Mouse (Mus musculus) kidney, embryonic 14.5 days (tissue): ENCODE results near the gene Pde10a. TPM values are rescaled to one million over a fixed set of nuclear protein-coding genes. Genes with fewer than 3 reads are reported as not detected.

ENCODE experiments used
- ATAC-seq: fragments of 200-750 bp; cut with Nextera tagmentation; 2 replicates; pipeline ENCODE4 v1.8.0; 2017; ENCODE audit warnings: moderate number of reproducible peaks, mild to moderate bottlenecking, moderate TSS enrichment, moderate library complexity; ENCODE audit not compliant: low FRiP score, low TSS enrichment
- H3K27ac ChIP-seq: fragments of 300-500 bp; sonication (generic); 2 replicates; pipeline ENCODE4 v1.5.1; 2014; ENCODE audit warnings: low read depth, mild to moderate bottlenecking, low read length, moderate library complexity, mixed read lengths
- H3K27me3 ChIP-seq: fragments of 300-500 bp; sonication (generic); 2 replicates; pipeline ENCODE4 v1.6.1; 2014; ENCODE audit warnings: mild to moderate bottlenecking, low read length; ENCODE audit not compliant: control insufficient read depth, insufficient read depth
- H3K36me3 ChIP-seq: fragments of 300-500 bp; sonication (generic); 2 replicates; pipeline ENCODE4 v1.6.1; 2014; ENCODE audit warnings: low read length, mixed read lengths; ENCODE audit not compliant: control insufficient read depth, insufficient read depth
- H3K4me1 ChIP-seq: fragments of 300-500 bp; sonication (generic); 2 replicates; pipeline ENCODE4 v1.6.1; 2014; ENCODE audit warnings: low read length, mixed read lengths; ENCODE audit not compliant: control insufficient read depth, insufficient read depth
- H3K4me2 ChIP-seq: fragments of 300-500 bp; sonication (generic); replicated peaks from 2 replicates; pipeline ENCODE4 v1.6.1; 2014; ENCODE audit warnings: low read depth, mild to moderate bottlenecking, low read length
- H3K4me3 ChIP-seq: fragments of 300-500 bp; sonication (generic); 2 replicates; pipeline ENCODE4 v1.5.1; 2014; ENCODE audit warnings: mild to moderate bottlenecking, low read length
- H3K9ac ChIP-seq: fragments of 300-500 bp; sonication (generic); 2 replicates; pipeline ENCODE4 v1.6.1; 2014; ENCODE audit warnings: low read depth, mild to moderate bottlenecking, low read length, moderate library complexity
- H3K9me3 ChIP-seq: fragments of 300-500 bp; sonication (generic); 2 replicates; pipeline ENCODE4 v1.6.1; 2016; ENCODE audit warnings: low read length; ENCODE audit not compliant: control insufficient read depth
- WGBS: fragments of 180-500 bp; shearing (Covaris S2); extraction: QIAGEN DNeasy Blood & Tissue Kit; methylation state at CpG from one replicate; pipeline ENCODE4 v1.1.7; 2014; 5-methylcytosine and 5-hydroxymethylcytosine counted together
- polyA plus RNA-seq: library from polyadenylated mRNA; unstranded; fragments of >200 nt; fragmentation: Nextera tagmentation; extraction: Ambion mirVana; gene quantifications from 2 replicates; pipeline ENCODE4 v1.2.1, GENCODE M21; 2014

Gene Pde10a
- polyA plus RNA-seq, 1 experiment from 2014 or later, result 2.3 TPM

- Histone ChIP-seq H3K27me3 (no peaks in the 10 kb centered on the region), H3K4me3 (no peak overlapping the region), H3K4me1 (no peaks in the 10 kb centered on the region), H3K9ac (no peak overlapping the region), H3K9me3 (no peaks in the 10 kb centered on the region), H3K4me2 (no peak overlapping the region), H3K27ac (no peak overlapping the region), H3K36me3 (no peaks in the 10 kb centered on the region)
- 88% methylated on average over 1 of the region's 1 CpGs for WGBS
- ATAC-seq, result no peak
Measured at GRCm38 (mm10) chr17:8878056-8878455, 352.9 kb downstream of the Pde10a start.

- no peak overlapping the region for H3K9ac ChIP-seq
- H3K4me1 ChIP-seq, result no peaks in the 10 kb centered on the region
- no peak overlapping the region for H3K27ac ChIP-seq
- no peaks in the 10 kb centered on the region for H3K9me3 ChIP-seq
- H3K4me3 ChIP-seq, result no peak overlapping the region
- ATAC-seq, result no peak
- WGBS, result 84% methylated on average over 6 of the region's 6 CpGs
- no peaks in the 10 kb centered on the region for H3K27me3 ChIP-seq
- H3K36me3 ChIP-seq, result no peaks in the 10 kb centered on the region
- H3K4me2 ChIP-seq, result no peak overlapping the region
Measured at GRCm38 (mm10) chr17:8881711-8882110, 356.5 kb downstream of the Pde10a start.

GRCm38 (mm10) chr17:8884691-8885090 is 359.5 kb downstream of the Pde10a start:
- 92% methylated on average over 5 of the region's 5 CpGs for WGBS
- H3K9me3 ChIP-seq, result no peaks in the 10 kb centered on the region
- no peak overlapping the region for H3K4me3 ChIP-seq
- H3K9ac ChIP-seq, result no peak overlapping the region
- ATAC-seq, result no peak
- H3K27me3 ChIP-seq, result no peaks in the 10 kb centered on the region
- H3K4me2 ChIP-seq, result no peak overlapping the region
- no peaks in the 10 kb centered on the region for H3K4me1 ChIP-seq
- H3K27ac ChIP-seq, result no peak overlapping the region
- H3K36me3 ChIP-seq, result no peaks in the 10 kb centered on the region

GRCm38 (mm10) chr17:8885830-8886229 is 360.7 kb downstream of the Pde10a start:
- H3K9me3 ChIP-seq, result no peaks in the 10 kb centered on the region
- no peak overlapping the region for H3K4me3 ChIP-seq
- 90% methylated on average over 6 of the region's 6 CpGs for WGBS
- H3K36me3 ChIP-seq, result no peaks in the 10 kb centered on the region
- no peak overlapping the region for H3K27ac ChIP-seq
- H3K9ac ChIP-seq, result no peak overlapping the region
- H3K4me2 ChIP-seq, result no peak overlapping the region
- no peak for ATAC-seq
- no peaks in the 10 kb centered on the region for H3K4me1 ChIP-seq
- H3K27me3 ChIP-seq, result no peaks in the 10 kb centered on the region

DNA sequence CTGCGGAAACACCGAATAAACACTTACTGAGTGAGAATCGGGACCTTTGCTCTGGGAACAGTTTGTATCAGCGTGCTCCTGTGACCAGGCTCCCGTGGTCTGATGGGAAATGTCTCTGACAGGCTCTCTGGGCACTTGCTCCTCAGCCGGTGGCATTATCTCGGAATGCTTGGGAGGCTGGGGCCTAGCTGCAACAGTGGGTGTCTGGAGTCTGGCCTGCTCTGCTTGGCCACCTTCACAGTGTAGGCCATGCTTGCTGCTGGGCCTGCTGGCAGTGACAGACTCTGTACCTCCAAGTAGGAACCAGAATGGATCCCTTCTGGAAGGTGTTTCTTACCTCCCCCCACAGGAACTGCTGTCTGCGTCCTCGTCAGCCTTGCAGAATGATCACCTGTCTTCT is 362.9 kb downstream of the Pde10a start:
- no peaks in the 10 kb centered on the region for H3K9me3 ChIP-seq
- no peaks in the 10 kb centered on the region for H3K27me3 ChIP-seq
- H3K27ac ChIP-seq, result no peak overlapping the region
- H3K4me2 ChIP-seq, result no peak overlapping the region
- no peak overlapping the region for H3K9ac ChIP-seq
- no peaks in the 10 kb centered on the region for H3K4me1 ChIP-seq
- 75% methylated on average over 9 of the region's 9 CpGs for WGBS
- no peak for ATAC-seq
- H3K4me3 ChIP-seq, result no peak overlapping the region
- no peaks in the 10 kb centered on the region for H3K36me3 ChIP-seq

GRCm38 (mm10) chr17:8888639-8889038 is 363.5 kb downstream of the Pde10a start:
- no peak overlapping the region for H3K4me3 ChIP-seq
- H3K4me1 ChIP-seq, result no peaks in the 10 kb centered on the region
- no peaks in the 10 kb centered on the region for H3K36me3 ChIP-seq
- H3K9ac ChIP-seq, result no peak overlapping the region
- 90% methylated on average over 5 of the region's 5 CpGs for WGBS
- no peak for ATAC-seq
- no peak overlapping the region for H3K27ac ChIP-seq
- H3K27me3 ChIP-seq, result no peaks in the 10 kb centered on the region
- no peak overlapping the region for H3K4me2 ChIP-seq
- no peaks in the 10 kb centered on the region for H3K9me3 ChIP-seq

DNA sequence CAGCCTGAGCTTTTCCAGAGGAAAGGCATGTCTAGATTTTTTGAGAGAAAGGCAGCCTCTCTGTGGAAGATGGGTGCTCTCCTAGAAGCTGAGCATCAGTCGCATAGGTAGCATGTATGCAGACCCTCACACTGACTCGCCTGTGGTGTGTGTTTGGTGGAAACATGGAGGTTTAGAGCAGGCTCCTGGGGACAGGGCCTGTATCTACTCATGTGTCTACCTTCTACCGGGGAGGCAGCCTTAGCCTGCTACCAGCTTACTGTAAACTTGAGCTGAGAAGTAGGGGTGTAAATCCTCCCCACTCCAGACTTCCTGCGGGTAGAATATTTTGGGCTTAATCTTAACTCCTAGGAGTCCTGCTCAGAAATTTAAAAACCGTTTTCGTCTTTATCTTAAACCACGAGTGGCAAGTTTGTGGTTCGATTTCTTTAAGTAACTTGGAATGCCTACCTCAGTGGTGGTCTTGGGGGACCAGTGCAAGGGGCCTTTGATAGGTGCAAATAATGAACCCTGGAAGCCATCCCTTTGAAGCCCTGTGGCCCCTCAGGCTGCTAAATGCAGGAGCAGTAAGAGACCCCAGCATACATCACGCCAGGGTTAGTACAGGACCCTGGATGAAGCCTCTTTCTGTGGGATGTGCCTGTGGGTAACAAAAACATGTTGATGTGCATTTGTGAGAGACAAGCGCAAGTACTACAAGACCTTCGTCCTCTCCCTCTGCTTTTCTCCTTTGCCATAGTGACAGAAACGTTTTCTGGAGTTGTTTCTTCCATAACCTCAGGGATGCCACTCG is 367.2 kb downstream of the Pde10a start:
- Histone ChIP-seq H3K4me3 (no peak overlapping the region), H3K4me2 (no peak overlapping the region), H3K9me3 (no peaks in the 10 kb centered on the region), H3K4me1 (no peaks in the 10 kb centered on the region), H3K9ac (no peak overlapping the region), H3K36me3 (no peaks in the 10 kb centered on the region), H3K27ac (no peak overlapping the region), H3K27me3 (no peaks in the 10 kb centered on the region)
- ATAC-seq, result no peak
- 74% methylated on average over 13 of the region's 13 CpGs for WGBS

GRCm38 (mm10) chr17:8895991-8896390 is 370.8 kb downstream of the Pde10a start:
- Histone ChIP-seq H3K4me3 (no peak overlapping the region), H3K4me1 (no peaks in the 10 kb centered on the region), H3K4me2 (no peak overlapping the region), H3K27ac (no peak overlapping the region), H3K9me3 (no peaks in the 10 kb centered on the region), H3K9ac (no peak overlapping the region), H3K27me3 (0 out of 2 replicates have a peak, but pooled peaks cover 2% of the 10 kb centered on the region), H3K36me3 (no peaks in the 10 kb centered on the region)
- no peak for ATAC-seq
- WGBS, result 75% methylated on average over 14 of the region's 14 CpGs

DNA sequence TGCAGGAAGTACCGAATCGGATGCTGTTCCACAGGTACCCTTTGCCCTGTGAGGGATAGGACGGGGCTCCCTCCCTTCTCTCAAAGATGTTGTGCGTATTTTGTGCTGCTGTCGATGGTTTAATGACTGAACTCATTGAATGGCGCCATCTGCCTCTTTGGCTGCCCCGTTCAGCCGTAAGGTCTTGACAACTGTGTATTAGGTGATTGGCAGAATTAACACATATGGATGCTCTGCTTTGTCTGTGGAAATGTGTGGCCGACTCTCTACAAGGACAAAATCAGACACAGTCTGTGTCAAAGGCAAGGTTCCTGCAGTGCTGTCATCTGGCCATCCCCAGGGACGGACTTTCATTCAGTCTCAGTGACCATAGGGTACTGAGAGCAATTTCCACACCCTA is 372.6 kb downstream of the Pde10a start:
- WGBS, result 86% methylated on average over 10 of the region's 10 CpGs
- Histone ChIP-seq H3K4me1 (no peaks in the 10 kb centered on the region), H3K9me3 (no peaks in the 10 kb centered on the region), H3K4me3 (no peak overlapping the region), H3K9ac (no peak overlapping the region), H3K36me3 (no peaks in the 10 kb centered on the region), H3K4me2 (no peak overlapping the region), H3K27me3 (0 out of 2 replicates have a peak, but pooled peaks cover 2% of the 10 kb centered on the region), H3K27ac (no peak overlapping the region)
- ATAC-seq, result no peak
